Mouse (Mus musculus) heart, adult 9 months (tissue): ENCODE measurements around the gene Ccin.

ENCODE experiments used
- DNase-seq, 2 experiments: peaks; one replicate each; pipeline ENCODE4 v3.0.0; 2022; ENCODE audit warnings: low spot score in 2 of 2

The Ccin gene

GRCm38 (mm10) chr4:43983181-43983580, at the start of gene Ccin:
Gene Ccin, plus strand, starts transcription at chr4:43983483.
- no peak for DNase-seq

GRCm38 (mm10) chr4:43936186-43936585, 47.1 kb upstream of the Ccin start:
- DNase-seq = no peak

DNA sequence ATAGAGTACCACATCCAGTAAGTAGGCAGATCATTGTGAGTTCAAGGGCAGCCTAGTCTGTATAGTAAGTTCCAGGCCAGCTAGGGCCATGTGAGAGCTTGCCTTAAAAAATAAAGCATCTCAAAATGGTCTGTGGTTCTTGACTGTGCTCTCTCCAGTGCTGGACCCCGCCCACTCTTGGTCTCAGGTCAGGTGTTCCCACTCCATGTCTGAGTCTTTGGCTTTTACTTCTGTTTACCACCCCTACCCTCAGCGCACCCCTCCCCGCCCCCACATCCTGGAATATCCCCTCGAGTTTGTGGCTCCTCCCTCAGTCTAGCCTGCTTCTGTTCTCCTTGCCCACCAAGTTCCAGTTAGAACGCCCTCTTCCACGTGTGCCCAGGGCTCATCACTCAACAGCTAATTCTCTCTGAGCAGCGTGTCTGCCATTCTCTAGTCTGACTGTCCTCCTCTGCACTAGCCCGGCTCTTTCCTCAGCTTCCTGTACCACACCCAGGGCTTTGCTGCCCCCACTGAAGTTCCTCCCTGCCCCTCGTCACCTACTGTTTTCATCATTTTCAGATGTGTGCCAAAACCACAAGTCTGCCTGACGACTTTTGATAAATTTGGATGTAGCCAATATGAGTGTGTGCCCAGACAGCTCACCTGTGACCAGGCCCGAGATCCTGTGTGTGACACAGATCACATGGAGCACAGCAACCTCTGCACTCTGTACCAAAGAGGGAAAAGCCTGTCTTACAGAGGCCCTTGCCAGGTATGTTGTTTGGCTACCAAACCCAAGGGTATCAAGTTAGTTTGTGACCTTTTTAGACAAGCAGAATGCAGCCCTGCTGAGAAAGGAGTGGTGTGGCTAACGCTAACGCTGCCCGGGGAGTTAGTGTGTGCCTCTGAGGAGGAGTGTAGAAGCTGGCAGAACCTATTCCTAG, 46.3 kb upstream of the Ccin start:
- no peak for DNase-seq

- no peak for DNase-seq
Measured at GRCm38 (mm10) chr4:43941315-43941714, 42.0 kb upstream of the Ccin start.

- DNase-seq = no peak
Measured at GRCm38 (mm10) chr4:43942421-43942820, 40.9 kb upstream of the Ccin start.

DNA sequence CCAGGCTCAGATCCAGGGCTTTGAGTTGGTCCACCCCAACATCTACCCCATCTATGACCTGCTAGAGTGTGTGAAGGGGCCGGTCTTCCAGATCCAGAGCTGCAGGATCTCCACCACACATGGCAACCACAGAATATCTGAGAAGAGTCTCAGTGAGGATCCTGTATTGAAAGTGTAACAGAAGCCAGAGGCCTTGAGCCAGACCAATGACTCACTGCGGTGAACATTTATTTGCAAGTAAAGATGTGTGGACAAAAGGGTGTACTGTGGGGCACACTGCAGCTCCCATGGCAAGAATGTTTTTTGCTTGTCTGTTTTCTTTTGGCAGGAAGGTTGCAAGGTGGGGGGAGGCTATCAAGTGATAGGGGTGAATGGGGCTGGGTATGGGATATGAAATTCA, 35.7 kb upstream of the Ccin start:
- no peak for DNase-seq

GRCm38 (mm10) chr4:43957292-43957845, 25.9 kb upstream of the Ccin start, which contains the start of gene Glipr2:
Gene Glipr2, plus strand, starts transcription at chr4:43957401.
- DNase-seq = peak; percentile 75

GRCm38 (mm10) chr4:43957846-43958461, 25.3 kb upstream of the Ccin start:
- DNase-seq = peak in 1 of 2 experiments; percentile 56

DNA sequence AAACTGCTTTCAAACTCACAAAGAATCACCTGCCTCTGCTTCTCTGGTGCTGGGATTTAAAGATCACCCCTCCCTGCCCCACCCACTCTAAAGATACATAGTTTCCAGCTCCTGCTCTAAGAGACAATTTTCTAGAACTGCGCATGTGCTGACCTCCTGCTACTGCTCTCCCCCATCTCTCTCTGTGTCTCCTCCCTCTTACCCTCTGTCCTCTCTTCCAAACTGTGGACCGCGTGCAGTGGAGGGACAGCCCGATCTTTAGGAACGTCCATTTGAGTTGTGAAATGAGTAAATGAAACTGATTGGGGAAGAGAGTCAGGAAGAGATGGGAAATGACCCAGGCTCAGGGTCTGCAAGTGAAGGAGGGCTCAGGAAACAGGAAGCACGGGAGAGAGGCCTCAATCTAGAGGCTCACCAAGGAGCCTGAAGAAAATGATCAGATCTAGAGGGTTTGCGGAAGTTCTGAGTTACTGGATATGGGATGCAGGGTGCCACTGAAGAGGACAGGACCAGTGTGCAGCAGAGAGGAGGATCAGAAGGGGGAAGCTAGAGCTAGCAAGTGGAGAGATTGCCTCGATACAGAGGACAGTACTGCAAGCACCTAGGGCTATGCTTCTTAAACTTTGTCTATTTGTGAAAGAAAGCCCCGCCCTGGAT, 23.6 kb upstream of the Ccin start:
- DNase-seq = no peak

DNA sequence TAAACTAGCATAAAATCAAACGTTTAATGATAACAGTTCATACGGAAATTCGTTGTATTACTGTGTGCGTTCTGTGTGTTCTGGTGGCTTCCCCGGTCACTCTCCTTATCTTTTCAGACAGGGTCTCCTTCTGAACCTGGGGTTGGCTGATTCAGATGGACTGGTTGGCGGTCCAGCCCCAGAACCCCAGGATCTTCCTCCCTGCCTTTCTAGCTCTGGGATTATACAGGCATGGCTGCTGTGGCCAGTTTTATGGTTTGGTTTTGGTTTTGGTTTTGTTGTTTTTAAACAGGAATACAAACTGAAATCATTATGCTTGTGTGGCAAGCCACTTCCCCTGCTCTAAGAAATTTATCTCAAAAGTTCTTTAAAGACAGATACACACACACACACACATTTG, 23.1 kb upstream of the Ccin start:
- no peak for DNase-seq

DNA sequence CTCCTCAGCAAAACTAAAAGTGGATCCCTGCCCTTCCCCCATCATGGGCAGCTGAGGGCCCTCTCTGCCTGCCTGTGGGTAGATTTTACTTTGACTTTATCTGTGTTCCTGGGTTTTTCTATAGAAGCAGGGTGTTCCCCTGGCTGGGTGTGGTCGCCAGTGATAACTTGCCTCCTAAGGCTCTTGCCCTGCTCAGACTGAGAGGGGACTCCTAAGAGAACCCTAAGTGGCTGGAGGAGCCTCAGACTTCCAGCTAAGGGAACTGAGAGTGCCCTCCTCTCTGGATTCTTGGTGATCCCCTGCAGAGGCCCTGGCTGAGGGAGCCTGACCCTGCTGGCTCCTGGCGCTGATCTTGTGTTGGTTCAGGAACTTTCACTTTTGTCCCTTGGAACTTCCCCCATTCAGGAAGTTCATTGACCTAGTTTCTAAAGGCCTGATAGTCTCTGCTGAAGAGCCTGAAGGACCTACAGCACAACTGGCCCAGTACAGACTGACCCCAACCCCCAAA, 18.9 kb upstream of the Ccin start:
- peak in 1 of 2 experiments; percentile 56 for DNase-seq

DNA sequence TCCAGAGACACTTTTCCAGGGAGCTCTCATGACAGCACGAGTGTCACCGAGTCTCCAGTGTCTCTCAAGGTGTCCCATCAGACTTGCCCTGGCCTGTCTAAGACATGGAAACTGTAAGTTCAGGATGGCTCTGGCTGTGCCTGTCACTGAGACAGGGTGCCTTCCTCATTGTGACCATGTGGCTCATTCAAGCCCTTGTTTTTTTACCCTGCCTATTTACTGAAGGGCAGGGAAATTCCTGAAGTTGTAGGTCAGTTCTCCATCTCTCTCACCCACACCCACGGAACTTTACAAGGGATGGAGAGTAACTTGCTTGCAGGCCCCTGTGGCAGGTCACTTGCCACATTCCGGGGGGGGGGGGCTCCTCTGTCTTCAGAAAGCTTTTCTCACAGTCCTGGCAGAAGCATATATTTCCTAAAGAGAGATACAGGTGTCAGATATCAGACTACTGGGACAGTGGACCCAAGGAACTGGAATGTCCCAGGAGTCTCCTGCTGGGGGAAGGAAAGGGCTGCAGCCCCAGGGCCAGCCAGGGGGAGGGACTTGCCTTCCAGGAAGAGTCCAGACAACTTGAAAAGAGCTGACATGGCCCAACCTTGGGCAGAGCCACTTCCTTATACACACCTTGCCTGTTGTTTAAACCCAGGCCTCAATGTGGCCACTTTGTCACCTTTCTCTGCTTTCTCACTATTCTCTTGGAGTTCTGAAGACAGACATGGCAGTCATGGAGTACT, 18.2 kb upstream of the Ccin start:
- no peak for DNase-seq

DNA sequence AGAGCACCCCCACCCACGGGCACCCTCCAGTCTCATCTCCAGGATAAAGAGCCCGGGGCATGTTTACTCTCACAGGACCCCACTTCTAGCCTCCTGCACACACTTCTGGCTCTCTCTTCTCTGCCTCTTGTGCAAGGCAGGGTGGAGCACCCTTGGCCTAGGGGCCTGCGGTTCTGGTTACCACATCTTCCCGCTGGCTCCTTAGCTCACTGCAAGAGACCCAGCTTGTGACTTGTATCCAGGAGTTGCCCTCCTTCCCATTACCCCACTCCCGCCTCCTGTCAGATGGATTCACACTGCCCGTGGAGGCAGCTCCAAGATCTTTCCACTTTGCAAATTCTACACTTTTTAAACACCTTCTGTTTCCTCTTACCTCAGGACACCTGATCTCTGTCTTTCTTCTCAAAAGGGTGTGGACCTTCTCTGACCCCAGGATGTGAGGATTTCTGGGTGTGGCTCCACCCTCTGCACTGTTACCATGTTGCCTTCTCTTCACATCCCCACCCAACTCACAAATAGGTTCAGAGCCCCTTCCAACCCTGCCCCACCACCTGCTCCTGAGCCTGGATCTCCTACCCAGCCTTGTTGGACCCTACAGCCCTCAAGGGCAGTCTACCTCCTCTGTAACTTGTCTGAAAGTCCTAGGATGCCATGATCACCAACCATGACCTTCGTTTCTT, 17.3 kb upstream of the Ccin start:
- no peak for DNase-seq

DNA sequence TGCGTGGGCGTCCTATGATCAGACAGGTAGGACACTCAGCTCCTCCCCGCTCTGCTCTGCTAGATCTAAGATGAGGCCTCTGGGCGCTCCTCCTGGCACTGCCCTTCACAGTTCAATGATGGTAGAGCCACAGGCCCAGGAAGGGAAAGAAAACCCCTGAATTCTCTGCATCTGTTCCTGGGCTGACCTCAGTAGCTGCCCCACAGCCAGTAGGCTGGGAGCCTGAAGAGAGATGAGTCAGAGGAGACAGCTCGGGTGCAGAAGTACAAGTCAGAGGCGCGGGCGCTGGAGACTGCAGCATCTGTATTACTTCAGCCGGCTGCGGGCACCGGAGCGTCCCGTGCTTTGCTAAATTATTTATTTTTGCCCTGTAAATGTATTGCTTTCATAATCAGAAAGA, 14.6 kb upstream of the Ccin start:
- peak; percentile 60 to 73 for DNase-seq

- no peak for DNase-seq
Measured at GRCm38 (mm10) chr4:43969373-43969772, 13.9 kb upstream of the Ccin start.

DNA sequence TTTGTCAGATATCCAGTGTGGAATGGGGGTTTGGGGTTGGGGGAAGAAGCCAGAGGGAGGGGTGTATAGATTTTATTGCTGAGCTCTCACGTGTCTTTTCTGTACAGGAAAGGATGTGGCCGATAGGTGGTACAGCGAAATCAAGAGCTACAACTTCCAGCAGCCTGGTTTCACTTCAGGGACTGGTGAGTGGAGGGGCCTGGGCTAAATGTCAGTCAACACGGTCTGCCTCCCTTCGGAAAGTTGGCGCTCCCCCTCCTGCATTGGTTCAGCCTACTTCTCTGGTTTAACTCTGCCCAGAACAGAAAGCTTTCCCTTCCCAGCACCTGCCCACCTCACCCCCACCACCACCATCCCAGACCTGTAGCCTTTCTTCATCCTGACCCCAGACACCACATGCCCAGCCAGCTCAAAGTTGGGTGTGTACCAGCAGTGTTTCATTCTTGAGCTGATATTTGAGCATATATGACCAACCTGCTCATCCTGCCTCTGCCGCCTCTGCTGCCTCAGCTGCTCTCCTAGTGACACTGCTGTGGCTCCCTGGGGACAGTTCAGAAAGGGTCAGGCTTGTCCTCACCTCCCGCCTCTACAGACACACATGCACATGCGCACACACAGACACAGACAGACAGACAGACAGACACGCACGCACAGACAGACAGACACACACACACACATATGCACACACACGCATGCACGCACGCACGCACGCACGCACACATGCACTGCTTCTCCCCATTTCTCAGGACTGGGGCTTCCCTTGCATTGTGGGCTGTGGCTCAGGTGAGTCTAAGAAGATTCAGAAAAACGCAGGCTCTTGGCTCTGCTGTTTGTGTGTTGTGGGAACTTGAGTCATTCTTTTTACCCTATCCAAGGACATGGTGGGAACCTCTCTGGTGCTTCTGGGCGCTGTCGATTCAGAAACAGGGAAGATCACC, 12.6 kb upstream of the Ccin start:
- no peak for DNase-seq

GRCm38 (mm10) chr4:43971541-43972136, 11.6 kb upstream of the Ccin start:
- no peak for DNase-seq

- peak in 1 of 2 experiments; percentile 58 for DNase-seq
Measured at GRCm38 (mm10) chr4:43972137-43972591, 11.1 kb upstream of the Ccin start.

DNA sequence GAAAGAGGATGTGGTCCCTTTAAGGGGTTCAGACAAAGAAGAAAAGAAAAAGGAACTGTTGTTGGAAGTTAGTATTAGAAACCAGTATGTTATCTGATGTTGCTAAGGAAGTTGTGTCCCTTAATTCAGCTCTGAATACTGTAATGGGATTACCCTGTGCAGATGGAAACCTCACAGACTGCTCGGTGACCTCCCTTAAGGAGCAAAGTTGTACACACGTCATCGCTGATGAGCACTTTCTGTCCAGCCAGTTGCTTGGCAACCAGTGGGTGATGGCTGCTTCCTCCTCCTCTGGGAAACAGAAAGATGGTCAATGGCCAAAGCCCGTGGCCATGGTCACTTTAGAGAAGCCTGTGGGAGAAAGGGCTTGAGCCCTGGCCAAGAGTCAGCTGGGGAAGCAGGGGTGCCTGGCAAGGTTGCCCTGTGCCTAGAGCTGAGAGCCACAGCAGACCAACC, 9.7 kb upstream of the Ccin start:
- peak; percentile 76 to 85 for DNase-seq
